Mouse (Mus musculus) ES-Bruce4 (cell line): ENCODE measurements at regions not wholly inside any gene's neighbourhood (a gene's known extent, or its start where the extent isn't known, plus 50 kb on each side); places are given as distances from the start of the nearest gene placed in this dataset.

Source experiments
- CTCF ChIP-seq: IDR thresholded peaks from one replicate; pipeline ENCODE4 v1.8.1; 2011; ENCODE audit warnings: low read depth, low read length
- EP300 ChIP-seq: IDR thresholded peaks from 2 replicates; pipeline ENCODE4 v1.6.1; 2011; ENCODE audit warnings: low read depth, low read length; ENCODE audit not compliant: insufficient read depth
- POLR2A ChIP-seq: IDR thresholded peaks from one replicate; pipeline ENCODE4 v1.8.1; 2011; ENCODE audit warnings: low read length; ENCODE audit not compliant: insufficient read depth

DNA sequence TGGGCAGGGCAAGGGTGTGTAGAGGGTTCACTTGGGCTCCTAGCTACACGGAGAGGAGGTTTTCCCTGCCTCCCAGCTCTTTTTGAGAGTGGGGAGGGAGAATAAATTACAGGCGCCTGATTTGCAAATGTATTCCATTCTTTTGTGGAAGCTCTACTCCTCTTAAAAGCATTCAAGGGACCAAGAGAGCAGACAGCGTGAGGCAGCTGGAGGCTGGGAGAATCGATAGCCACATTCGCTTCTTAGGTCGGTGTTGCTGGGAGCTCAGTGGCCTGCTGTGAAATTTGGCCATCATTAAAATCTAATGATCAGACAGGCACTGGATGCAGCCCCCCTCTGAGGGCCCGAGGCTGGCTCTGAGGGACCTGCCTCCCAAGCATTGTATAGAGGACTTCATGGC is 92.8 kb downstream of the Kif26a start:
- no peak for TF ChIP-seq POLR2A
- no peak for TF ChIP-seq CTCF
- TF ChIP-seq EP300, result no peak
